Mouse (Mus musculus): ENCODE results near the gene Rnd3. TPM values are rescaled to one million over a fixed set of nuclear protein-coding genes. Genes with fewer than 3 reads are reported as not detected.

Rnd3 gene
- polyA plus RNA-seq, 1 experiment from 2014 or later: 12.1 TPM

DNA sequence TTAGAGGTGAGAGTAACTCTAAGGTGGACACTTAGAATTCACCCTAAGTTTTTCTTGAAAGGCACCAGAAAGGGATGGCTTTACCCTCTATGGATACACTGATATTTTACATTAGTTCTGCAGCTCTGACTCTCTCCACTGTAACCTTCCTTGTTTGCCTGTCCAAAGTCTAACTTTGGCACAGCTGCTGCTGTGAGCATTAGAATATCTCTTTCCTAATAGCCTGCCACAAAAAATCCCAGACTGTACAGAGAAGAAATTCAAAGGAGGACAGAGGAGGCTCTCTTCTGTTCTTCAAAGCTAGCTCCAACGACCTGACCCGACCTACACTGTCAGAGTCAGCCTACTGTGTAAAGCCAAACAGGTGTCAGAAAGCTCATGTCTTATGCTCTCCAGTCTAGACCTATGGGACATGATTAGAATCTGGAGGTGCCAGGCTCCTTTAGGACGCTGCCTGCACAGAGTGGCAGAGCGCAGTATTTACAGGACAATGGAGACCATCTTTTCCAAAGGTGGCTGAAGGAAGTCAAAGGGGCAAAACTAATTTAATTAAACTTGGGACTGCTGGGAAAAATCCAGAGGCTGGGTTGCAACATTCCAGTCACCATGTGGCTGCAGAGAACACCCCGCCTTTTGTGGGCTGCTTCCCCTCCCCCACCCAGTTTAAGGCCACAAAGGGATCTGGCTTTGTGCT lies 9.5 kb downstream of the Rnd3 start:
- WGBS (ENCODE audit: insufficient replicate concordance): 47% methylated on average over 5 of the region's 5 CpGs
- ATAC-seq (peak; percentile 85), DNase-seq (peak; percentile 56)
- H3K27ac ChIP-seq (ENCODE audit: low read depth): peak overlapping the region; percentile 69
- H3K4me3 ChIP-seq (ENCODE audit: low read depth, low read length): no peak overlapping the region
- no peak overlapping the region for H3K9ac ChIP-seq (replicated peaks)
- peaks cover 28% of the 10 kb centered on the region for H3K4me1 ChIP-seq (ENCODE audit: insufficient read depth)
- H3K36me3 ChIP-seq (replicated peaks; ENCODE audit: insufficient read depth, low read length): peaks cover 3% of the 10 kb centered on the region; the same call in 1 of the 2 replicates
- H3K4me2 ChIP-seq (ENCODE audit: low read depth, low read length): peak overlapping the region; percentile 57
- H3K9me3 ChIP-seq (ENCODE audit: low read length): no peaks in the 10 kb centered on the region
- TF ChIP-seq CTCF (IDR thresholded peaks at IDR 0.05; ENCODE audit: low read depth) (no peak), EP300 (IDR thresholded peaks at IDR 0.05; ENCODE audit: low read depth) (no peak)
- no peaks in the 10 kb centered on the region for H3K27me3 ChIP-seq (ENCODE audit: insufficient read depth, low read length)

DNA sequence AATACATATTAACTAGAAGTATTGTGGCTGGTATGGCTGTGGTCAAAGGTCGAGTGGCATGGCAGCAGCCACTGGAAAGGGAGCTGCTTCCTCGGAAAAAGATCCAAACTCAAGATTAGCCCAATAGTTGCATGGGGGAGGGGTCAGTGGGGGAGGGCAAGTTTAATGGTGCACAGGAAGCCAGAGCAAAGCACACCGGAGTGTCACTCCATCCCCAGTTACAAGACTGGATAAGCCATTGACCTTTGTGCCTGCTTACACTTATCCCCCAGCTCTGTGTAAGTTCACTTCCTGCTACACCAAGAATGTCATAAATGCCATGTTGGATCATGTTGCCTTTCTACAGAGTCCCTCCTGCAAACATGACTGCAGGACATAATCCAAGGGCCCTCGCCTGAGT lies 11.2 kb downstream of the Rnd3 start:
- 40% methylated on average over 4 of the region's 4 CpGs for WGBS (ENCODE audit: insufficient replicate concordance)
- Histone ChIP-seq H3K27ac (ENCODE audit: low read depth) (peak overlapping the region; percentile 22; the same call in 1 of the 2 replicates), H3K36me3 (replicated peaks; ENCODE audit: insufficient read depth, low read length) (peaks cover 3% of the 10 kb centered on the region), H3K9ac (replicated peaks) (no peak overlapping the region), H3K9me3 (ENCODE audit: low read length) (no peaks in the 10 kb centered on the region), H3K4me3 (ENCODE audit: low read depth, low read length) (no peak overlapping the region), H3K27me3 (ENCODE audit: insufficient read depth, low read length) (no peaks in the 10 kb centered on the region), H3K4me1 (ENCODE audit: insufficient read depth) (peaks cover 24% of the 10 kb centered on the region), H3K4me2 (ENCODE audit: low read depth, low read length) (peak overlapping the region; percentile 38)
- DNase-seq (peak; percentile 39), ATAC-seq (peak; percentile 33; the same call in 1 of the 2 replicates)
- TF ChIP-seq EP300 (IDR thresholded peaks at IDR 0.05; ENCODE audit: low read depth): no peak
- no peak for TF ChIP-seq CTCF (IDR thresholded peaks at IDR 0.05; ENCODE audit: low read depth)

DNA sequence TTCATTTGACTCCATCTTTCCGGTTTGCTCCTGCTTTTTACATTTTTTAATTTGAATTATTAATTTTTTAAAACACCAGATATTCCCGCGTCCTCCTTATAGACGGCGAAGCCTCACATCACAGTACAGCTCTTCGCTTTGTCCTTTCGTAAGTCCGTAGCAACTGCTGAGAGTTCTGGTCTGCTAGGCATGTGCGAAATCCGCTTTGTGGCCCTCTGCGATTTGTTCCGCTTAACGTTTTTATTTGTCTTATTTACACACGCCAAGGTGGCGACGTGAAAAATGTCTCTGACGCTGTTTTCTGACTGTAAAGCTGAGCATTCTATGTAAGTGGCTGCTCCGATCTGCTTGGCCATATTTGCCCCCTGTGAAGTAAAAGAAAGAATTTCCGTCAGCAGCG lies 16.7 kb downstream of the Rnd3 start:
- Histone ChIP-seq H3K4me3 (ENCODE audit: low read depth, low read length) (no peak overlapping the region), H3K9me3 (ENCODE audit: low read length) (no peaks in the 10 kb centered on the region), H3K4me2 (ENCODE audit: low read depth, low read length) (no peak overlapping the region), H3K4me1 (ENCODE audit: insufficient read depth) (peaks cover 8% of the 10 kb centered on the region), H3K9ac (replicated peaks) (no peak overlapping the region), H3K36me3 (replicated peaks; ENCODE audit: insufficient read depth, low read length) (peaks cover 21% of the 10 kb centered on the region), H3K27ac (ENCODE audit: low read depth) (no peak overlapping the region), H3K27me3 (ENCODE audit: insufficient read depth, low read length) (no peaks in the 10 kb centered on the region)
- ATAC-seq (no peak), DNase-seq (no peak)
- TF ChIP-seq EP300 (IDR thresholded peaks at IDR 0.05; ENCODE audit: low read depth) (no peak), CTCF (IDR thresholded peaks at IDR 0.05; ENCODE audit: low read depth) (no peak)
- WGBS (ENCODE audit: insufficient replicate concordance): 89% methylated on average over 20 of the region's 20 CpGs

DNA sequence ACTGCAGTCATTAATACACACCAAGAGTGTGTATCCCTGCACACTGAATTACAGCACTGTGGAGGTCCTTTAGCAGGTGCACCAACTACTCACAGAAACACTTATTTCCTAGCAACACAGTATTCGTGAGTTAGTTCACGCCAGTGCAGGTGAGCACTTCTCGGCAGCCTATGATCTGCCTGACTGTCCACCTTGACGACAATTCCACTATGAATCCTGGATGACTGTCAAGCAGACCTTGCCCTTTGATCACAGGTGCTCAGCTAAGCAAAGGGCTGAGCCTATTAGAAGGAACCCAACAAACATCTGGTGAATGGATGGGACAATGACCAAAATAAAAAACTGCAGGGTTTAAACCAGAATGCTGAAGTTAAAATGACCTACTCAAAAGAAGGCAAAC lies 20.8 kb downstream of the Rnd3 start:
- TF ChIP-seq CTCF (IDR thresholded peaks at IDR 0.05; ENCODE audit: low read depth) (no peak), EP300 (IDR thresholded peaks at IDR 0.05; ENCODE audit: low read depth) (no peak)
- no peaks in the 10 kb centered on the region for H3K4me1 ChIP-seq (ENCODE audit: insufficient read depth)
- no peaks in the 10 kb centered on the region for H3K9me3 ChIP-seq (ENCODE audit: low read length)
- H3K4me3 ChIP-seq (ENCODE audit: low read depth, low read length): no peak overlapping the region
- no peak overlapping the region for H3K9ac ChIP-seq (replicated peaks)
- peaks cover 17% of the 10 kb centered on the region for H3K36me3 ChIP-seq (replicated peaks; ENCODE audit: insufficient read depth, low read length)
- no peak overlapping the region for H3K27ac ChIP-seq (ENCODE audit: low read depth)
- H3K27me3 ChIP-seq (ENCODE audit: insufficient read depth, low read length): no peaks in the 10 kb centered on the region
- H3K4me2 ChIP-seq (ENCODE audit: low read depth, low read length): no peak overlapping the region
- 75% methylated on average over 4 of the region's 4 CpGs for WGBS (ENCODE audit: insufficient replicate concordance)
- ATAC-seq (peak; percentile 53; the same call in 1 of the 2 replicates), DNase-seq (no peak)

DNA sequence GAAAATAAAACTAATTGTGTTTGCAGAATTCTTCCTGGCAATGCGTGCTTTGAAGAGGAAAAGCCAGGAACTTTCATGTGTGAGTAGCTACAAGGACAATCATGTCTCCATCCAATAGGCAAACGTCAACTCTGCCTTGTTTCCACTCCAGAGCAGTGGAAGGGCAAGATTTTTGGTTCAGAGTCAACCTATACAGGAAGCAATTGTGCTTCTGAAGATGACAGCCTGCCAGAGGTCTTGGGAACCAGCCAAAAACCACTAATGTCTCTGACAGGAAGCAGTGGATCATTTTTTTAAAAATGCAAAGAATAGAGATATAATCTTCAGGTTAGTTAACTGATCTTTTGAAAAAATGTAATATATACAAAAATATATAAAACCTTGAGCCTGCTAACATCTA lies 38.6 kb downstream of the Rnd3 start:
- WGBS (ENCODE audit: insufficient replicate concordance): 36% methylated on average over 2 of the region's 2 CpGs
- Histone ChIP-seq H3K27ac (ENCODE audit: low read depth) (no peak overlapping the region), H3K4me1 (ENCODE audit: insufficient read depth) (no peaks in the 10 kb centered on the region), H3K4me2 (ENCODE audit: low read depth, low read length) (no peak overlapping the region), H3K9ac (replicated peaks) (no peak overlapping the region), H3K9me3 (ENCODE audit: low read length) (no peaks in the 10 kb centered on the region), H3K27me3 (ENCODE audit: insufficient read depth, low read length) (no peaks in the 10 kb centered on the region), H3K36me3 (replicated peaks; ENCODE audit: insufficient read depth, low read length) (no peaks in the 10 kb centered on the region), H3K4me3 (ENCODE audit: low read depth, low read length) (no peak overlapping the region)
- DNase-seq: no peak
- ATAC-seq: no peak
- TF ChIP-seq CTCF (IDR thresholded peaks at IDR 0.05; ENCODE audit: low read depth): no peak

DNA sequence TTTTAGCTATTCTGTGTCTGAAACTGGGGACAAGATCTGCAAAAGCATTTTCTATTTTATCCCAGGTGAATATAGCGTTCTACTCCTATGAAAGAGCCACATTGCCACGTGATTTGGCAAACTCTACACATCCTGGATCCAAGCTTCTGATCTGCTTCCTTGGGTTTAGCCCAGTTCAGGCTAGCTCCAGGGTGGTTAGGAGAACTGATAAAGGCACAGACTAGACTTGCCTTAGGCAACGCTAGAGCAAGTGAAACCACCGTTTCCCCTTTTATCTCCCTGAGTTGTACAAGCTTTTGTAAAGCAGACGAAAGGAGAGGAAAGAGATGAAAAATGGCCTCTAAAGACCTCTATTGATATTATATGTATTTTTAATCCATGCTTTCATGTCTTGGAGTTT lies 40.3 kb downstream of the Rnd3 start:
- no peaks in the 10 kb centered on the region for H3K4me1 ChIP-seq (ENCODE audit: insufficient read depth)
- DNase-seq (no peak), ATAC-seq (no peak)
- TF ChIP-seq CTCF (IDR thresholded peaks at IDR 0.05; ENCODE audit: low read depth) (no peak), EP300 (IDR thresholded peaks at IDR 0.05; ENCODE audit: low read depth) (no peak)
- H3K36me3 ChIP-seq (replicated peaks; ENCODE audit: insufficient read depth, low read length): no peaks in the 10 kb centered on the region
- H3K27me3 ChIP-seq (ENCODE audit: insufficient read depth, low read length): no peaks in the 10 kb centered on the region
- no peak overlapping the region for H3K4me3 ChIP-seq (ENCODE audit: low read depth, low read length)
- no peak overlapping the region for H3K4me2 ChIP-seq (ENCODE audit: low read depth, low read length)
- H3K27ac ChIP-seq (ENCODE audit: low read depth): no peak overlapping the region
- no peaks in the 10 kb centered on the region for H3K9me3 ChIP-seq (ENCODE audit: low read length)
- 48% methylated on average over 5 of the region's 5 CpGs for WGBS (ENCODE audit: insufficient replicate concordance)
- H3K9ac ChIP-seq (replicated peaks): no peak overlapping the region

Data from liver, postnatal 0 days (tissue).